Mouse (Mus musculus): Measurements from ENCODE around the gene Ntsr1. TPM values are rescaled to one million over a fixed set of nuclear protein-coding genes. Genes with fewer than 3 reads are reported as not detected.

The Ntsr1 gene
- 0.02 TPM in 1 of 2 replicates, not detected in the other for polyA plus RNA-seq (2015; fragmentation: Nextera tagmentation; extraction: Ambion mirVana)

- H3K9ac ChIP-seq (ENCODE audit: low read depth, low read length), result no peak within 1 kb of the TSS
- no peaks in the 10 kb centered on the region for H3K9me3 ChIP-seq (replicated peaks; ENCODE audit: control insufficient read depth, low read length)
- H3K4me2 ChIP-seq (ENCODE audit: low read depth, low read length), result no peak within 1 kb of the TSS; the same call in 1 of the 2 replicates
- ATAC-seq (ENCODE audit: low read depth), result no peak
- H3K4me3 ChIP-seq (ENCODE audit: low read depth, low read length), result no peak within 1 kb of the TSS
- no peak within 1 kb of the TSS for H3K27ac ChIP-seq (ENCODE audit: low read length)
- H3K36me3 ChIP-seq (ENCODE audit: control insufficient read depth, insufficient read depth), result no peaks in the 10 kb centered on the region
- peaks cover 25% of the 10 kb centered on the region for H3K27me3 ChIP-seq (ENCODE audit: control insufficient read depth, insufficient read depth, low read depth, low read length)
- under 1% methylated on average over 30 of the region's 30 CpGs for WGBS (ENCODE audit: insufficient replicate concordance)
- no peaks in the 10 kb centered on the region for H3K4me1 ChIP-seq (ENCODE audit: control insufficient read depth, low read depth, low read length)
Measured at GRCm38 (mm10) chr2:180499741-180500140, at the start of gene Ntsr1. TSS of gene Ntsr1 (plus strand) at chr2:180499976.

- Histone ChIP-seq H3K4me3 (ENCODE audit: low read depth, low read length) (no peak overlapping the region), H3K9ac (ENCODE audit: low read depth, low read length) (no peak overlapping the region), H3K4me1 (ENCODE audit: control insufficient read depth, low read depth, low read length) (peaks cover under 1% of the 10 kb centered on the region), H3K36me3 (ENCODE audit: control insufficient read depth, insufficient read depth) (no peaks in the 10 kb centered on the region), H3K27ac (ENCODE audit: low read length) (no peak overlapping the region), H3K27me3 (ENCODE audit: control insufficient read depth, insufficient read depth, low read depth, low read length) (peaks cover 3% of the 10 kb centered on the region; the same call in 1 of the 2 replicates), H3K4me2 (ENCODE audit: low read depth, low read length) (no peak overlapping the region), H3K9me3 (replicated peaks; ENCODE audit: control insufficient read depth, low read length) (no peaks in the 10 kb centered on the region)
- ATAC-seq (ENCODE audit: low read depth), result no peak
- 53% methylated on average over 5 of the region's 5 CpGs for WGBS (ENCODE audit: insufficient replicate concordance)
Measured at GRCm38 (mm10) chr2:180450529-180450928, 49.2 kb upstream of the Ntsr1 start.

- peak within 1 kb of the TSS; percentile 77 for H3K4me2 ChIP-seq (ENCODE audit: low read depth, low read length)
- no peaks in the 10 kb centered on the region for H3K9me3 ChIP-seq (replicated peaks; ENCODE audit: control insufficient read depth, low read length)
- H3K9ac ChIP-seq (ENCODE audit: low read depth, low read length), result 0 out of 2 replicates have a peak within 1 kb of the TSS, but pooled peaks have one; percentile 5
- H3K27me3 ChIP-seq (ENCODE audit: control insufficient read depth, insufficient read depth, low read depth, low read length), result peaks cover 28% of the 10 kb centered on the region
- H3K27ac ChIP-seq (ENCODE audit: low read length), result no peak within 1 kb of the TSS
- peak within 1 kb of the TSS; percentile 58 for H3K4me3 ChIP-seq (ENCODE audit: low read depth, low read length)
- peak; percentile 97 for ATAC-seq (ENCODE audit: low read depth)
- no peaks in the 10 kb centered on the region for H3K36me3 ChIP-seq (ENCODE audit: control insufficient read depth, insufficient read depth)
- 1% methylated on average over 65 of the region's 65 CpGs for WGBS (ENCODE audit: insufficient replicate concordance)
- H3K4me1 ChIP-seq (ENCODE audit: control insufficient read depth, low read depth, low read length), result peaks cover 7% of the 10 kb centered on the region
Measured at GRCm38 (mm10) chr2:180455723-180456698, 43.8 kb upstream of the Ntsr1 start, which contains the start of gene Slco4a1. TSS of gene Slco4a1 (plus strand) at chr2:180456245.

DNA sequence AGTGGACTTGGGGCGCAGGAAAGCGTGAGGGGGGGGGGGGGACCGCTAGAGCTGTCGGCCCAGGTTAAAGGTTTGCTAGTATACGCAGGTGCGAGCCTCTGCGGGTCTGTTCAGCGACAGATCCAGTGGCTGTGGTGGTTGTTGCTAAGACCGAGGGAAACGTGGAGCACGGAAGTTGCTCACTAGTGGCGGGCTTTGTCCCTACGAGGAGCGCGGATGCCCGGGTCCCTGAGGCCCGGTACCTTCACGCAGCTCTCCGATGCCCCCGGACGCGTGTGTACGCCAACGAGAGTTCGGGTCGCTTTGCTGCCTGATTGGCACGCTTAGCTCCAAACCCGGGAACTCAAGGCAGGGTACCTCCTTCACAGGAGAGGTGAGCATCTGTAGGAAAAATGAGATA, 43.1 kb upstream of the Ntsr1 start:
- H3K9ac ChIP-seq (ENCODE audit: low read depth, low read length), result no peak overlapping the region
- 1% methylated on average over 26 of the region's 28 CpGs for WGBS (ENCODE audit: insufficient replicate concordance)

DNA sequence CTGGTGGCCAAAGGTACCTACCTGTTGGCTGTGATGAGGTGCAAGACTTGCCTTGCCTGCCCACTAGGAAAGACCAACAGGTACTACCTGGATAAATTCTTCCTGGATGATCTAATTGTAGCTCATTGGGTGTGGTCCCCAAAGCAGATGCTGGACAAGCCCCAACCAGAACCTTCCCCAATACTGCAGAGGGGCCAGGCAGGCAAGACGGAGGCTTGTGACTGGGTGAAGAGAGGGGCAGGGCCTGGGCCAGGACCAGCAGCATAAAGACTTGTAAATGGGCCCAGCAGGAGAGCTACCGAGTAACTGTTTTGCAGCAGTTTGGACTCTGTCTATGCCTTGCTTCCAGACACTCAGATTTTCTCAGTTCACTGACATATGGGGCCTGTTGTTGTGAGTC, 42.1 kb upstream of the Ntsr1 start:
- H3K9ac ChIP-seq (ENCODE audit: low read depth, low read length), result no peak overlapping the region
- no peaks in the 10 kb centered on the region for H3K9me3 ChIP-seq (replicated peaks; ENCODE audit: control insufficient read depth, low read length)
- WGBS (ENCODE audit: insufficient replicate concordance), result 70% methylated on average over 2 of the region's 2 CpGs
- peaks cover 30% of the 10 kb centered on the region for H3K27me3 ChIP-seq (ENCODE audit: control insufficient read depth, insufficient read depth, low read depth, low read length)
- no peak overlapping the region for H3K27ac ChIP-seq (ENCODE audit: low read length)
- peaks cover 7% of the 10 kb centered on the region for H3K4me1 ChIP-seq (ENCODE audit: control insufficient read depth, low read depth, low read length)
- H3K4me3 ChIP-seq (ENCODE audit: low read depth, low read length), result no peak overlapping the region
- no peak overlapping the region for H3K4me2 ChIP-seq (ENCODE audit: low read depth, low read length)
- H3K36me3 ChIP-seq (ENCODE audit: control insufficient read depth, insufficient read depth), result no peaks in the 10 kb centered on the region
- ATAC-seq (ENCODE audit: low read depth), result no peak

More for the DNA sequence above, 43.1 kb upstream of the Ntsr1 start:
- Histone ChIP-seq H3K4me2 (ENCODE audit: low read depth, low read length) (peak overlapping the region; percentile 77), H3K4me3 (ENCODE audit: low read depth, low read length) (peak overlapping the region; percentile 58), H3K27me3 (ENCODE audit: control insufficient read depth, insufficient read depth, low read depth, low read length) (peaks cover 28% of the 10 kb centered on the region), H3K9me3 (replicated peaks; ENCODE audit: control insufficient read depth, low read length) (no peaks in the 10 kb centered on the region), H3K4me1 (ENCODE audit: control insufficient read depth, low read depth, low read length) (peaks cover 7% of the 10 kb centered on the region), H3K36me3 (ENCODE audit: control insufficient read depth, insufficient read depth) (no peaks in the 10 kb centered on the region), H3K27ac (ENCODE audit: low read length) (no peak overlapping the region)
- no peak for ATAC-seq (ENCODE audit: low read depth)

- no peaks in the 10 kb centered on the region for H3K36me3 ChIP-seq (ENCODE audit: control insufficient read depth, insufficient read depth)
- no peak overlapping the region for H3K4me3 ChIP-seq (ENCODE audit: low read depth, low read length)
- H3K4me1 ChIP-seq (ENCODE audit: control insufficient read depth, low read depth, low read length), result peaks cover 7% of the 10 kb centered on the region
- WGBS (ENCODE audit: insufficient replicate concordance), result 66% methylated on average over 4 of the region's 4 CpGs
- H3K9me3 ChIP-seq (replicated peaks; ENCODE audit: control insufficient read depth, low read length), result no peaks in the 10 kb centered on the region
- ATAC-seq (ENCODE audit: low read depth), result no peak
- H3K27me3 ChIP-seq (ENCODE audit: control insufficient read depth, insufficient read depth, low read depth, low read length), result peaks cover 30% of the 10 kb centered on the region
- no peak overlapping the region for H3K27ac ChIP-seq (ENCODE audit: low read length)
- no peak overlapping the region for H3K9ac ChIP-seq (ENCODE audit: low read depth, low read length)
- H3K4me2 ChIP-seq (ENCODE audit: low read depth, low read length), result no peak overlapping the region
Measured at GRCm38 (mm10) chr2:180459437-180459836, 40.3 kb upstream of the Ntsr1 start.

GRCm38 (mm10) chr2:180460801-180461200, 39.0 kb upstream of the Ntsr1 start:
- H3K27ac ChIP-seq (ENCODE audit: low read length), result no peak overlapping the region
- H3K4me3 ChIP-seq (ENCODE audit: low read depth, low read length), result no peak overlapping the region
- H3K9me3 ChIP-seq (replicated peaks; ENCODE audit: control insufficient read depth, low read length), result no peaks in the 10 kb centered on the region
- H3K9ac ChIP-seq (ENCODE audit: low read depth, low read length), result no peak overlapping the region
- peaks cover 4% of the 10 kb centered on the region for H3K4me1 ChIP-seq (ENCODE audit: control insufficient read depth, low read depth, low read length)
- ATAC-seq (ENCODE audit: low read depth), result no peak
- 58% methylated on average over 8 of the region's 8 CpGs for WGBS (ENCODE audit: insufficient replicate concordance)
- H3K36me3 ChIP-seq (ENCODE audit: control insufficient read depth, insufficient read depth), result no peaks in the 10 kb centered on the region
- peaks cover 26% of the 10 kb centered on the region for H3K27me3 ChIP-seq (ENCODE audit: control insufficient read depth, insufficient read depth, low read depth, low read length)
- no peak overlapping the region for H3K4me2 ChIP-seq (ENCODE audit: low read depth, low read length)

DNA sequence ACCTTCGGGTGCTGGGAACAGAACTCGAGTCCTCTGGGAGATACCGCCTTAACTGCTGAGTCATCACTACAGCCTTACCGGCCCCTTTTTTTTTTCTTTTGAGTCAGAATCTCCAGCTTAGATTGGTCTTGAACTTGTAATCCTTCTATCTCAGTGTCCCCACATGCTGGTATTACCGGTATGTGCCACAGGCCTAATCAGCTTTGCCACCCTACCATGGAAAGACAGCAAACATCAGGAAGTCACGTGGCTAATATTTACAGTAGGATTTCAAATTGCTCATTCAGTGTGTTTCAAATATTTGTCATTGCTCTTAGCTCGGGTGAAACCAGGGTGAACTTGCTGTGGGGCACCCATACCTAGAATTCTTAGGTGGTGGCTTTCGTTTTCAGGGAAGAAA, 37.2 kb upstream of the Ntsr1 start:
- peaks cover 12% of the 10 kb centered on the region for H3K27me3 ChIP-seq (ENCODE audit: control insufficient read depth, insufficient read depth, low read depth, low read length)
- H3K4me3 ChIP-seq (ENCODE audit: low read depth, low read length), result no peak overlapping the region
- WGBS (ENCODE audit: insufficient replicate concordance), result 53% methylated on average over 8 of the region's 8 CpGs
- ATAC-seq (ENCODE audit: low read depth), result no peak
- no peak overlapping the region for H3K27ac ChIP-seq (ENCODE audit: low read length)
- no peaks in the 10 kb centered on the region for H3K9me3 ChIP-seq (replicated peaks; ENCODE audit: control insufficient read depth, low read length)
- no peak overlapping the region for H3K9ac ChIP-seq (ENCODE audit: low read depth, low read length)
- H3K36me3 ChIP-seq (ENCODE audit: control insufficient read depth, insufficient read depth), result no peaks in the 10 kb centered on the region
- H3K4me2 ChIP-seq (ENCODE audit: low read depth, low read length), result no peak overlapping the region
- H3K4me1 ChIP-seq (ENCODE audit: control insufficient read depth, low read depth, low read length), result no peaks in the 10 kb centered on the region

DNA sequence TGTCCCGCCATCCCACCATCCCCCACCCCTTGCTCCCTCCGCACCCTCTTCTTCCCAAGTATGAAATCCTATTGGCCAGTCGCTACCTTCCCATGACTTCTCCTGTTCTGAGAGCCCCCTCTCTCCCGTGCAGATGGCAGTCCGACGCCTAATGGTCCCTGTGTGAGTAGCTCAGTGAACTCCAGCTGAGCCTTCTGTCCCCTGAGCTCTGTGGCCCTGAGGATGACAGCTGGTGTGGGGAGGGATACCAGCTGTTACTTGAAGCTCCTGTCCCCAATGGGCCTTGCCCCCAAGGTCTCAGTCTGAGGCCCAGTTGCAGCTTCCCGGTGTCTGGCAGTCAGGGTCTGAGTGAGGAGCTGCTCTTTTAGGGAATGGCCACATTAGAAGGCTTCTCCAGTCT, 33.3 kb upstream of the Ntsr1 start:
- Histone ChIP-seq H3K36me3 (ENCODE audit: control insufficient read depth, insufficient read depth) (no peaks in the 10 kb centered on the region), H3K4me2 (ENCODE audit: low read depth, low read length) (no peak overlapping the region), H3K4me1 (ENCODE audit: control insufficient read depth, low read depth, low read length) (no peaks in the 10 kb centered on the region), H3K27ac (ENCODE audit: low read length) (no peak overlapping the region), H3K4me3 (ENCODE audit: low read depth, low read length) (no peak overlapping the region), H3K9me3 (replicated peaks; ENCODE audit: control insufficient read depth, low read length) (no peaks in the 10 kb centered on the region), H3K27me3 (ENCODE audit: control insufficient read depth, insufficient read depth, low read depth, low read length) (peaks cover 6% of the 10 kb centered on the region), H3K9ac (ENCODE audit: low read depth, low read length) (no peak overlapping the region)
- 67% methylated on average over 7 of the region's 7 CpGs for WGBS (ENCODE audit: insufficient replicate concordance)
- no peak for ATAC-seq (ENCODE audit: low read depth)
